Mouse (Mus musculus): ENCODE data around the gene Ankfy1.

Ankfy1 gene

GRCm38 (mm10) chr11:72795455-72796295, 105.9 kb downstream of the Ankfy1 start, which contains the start of the genes Cyb5d2 and Zzef1:
Gene Cyb5d2, minus strand, starts transcription at chr11:72796142.
Gene Zzef1, plus strand, starts transcription at chr11:72796226.
- DNase-seq = peak; percentile 94

DNA sequence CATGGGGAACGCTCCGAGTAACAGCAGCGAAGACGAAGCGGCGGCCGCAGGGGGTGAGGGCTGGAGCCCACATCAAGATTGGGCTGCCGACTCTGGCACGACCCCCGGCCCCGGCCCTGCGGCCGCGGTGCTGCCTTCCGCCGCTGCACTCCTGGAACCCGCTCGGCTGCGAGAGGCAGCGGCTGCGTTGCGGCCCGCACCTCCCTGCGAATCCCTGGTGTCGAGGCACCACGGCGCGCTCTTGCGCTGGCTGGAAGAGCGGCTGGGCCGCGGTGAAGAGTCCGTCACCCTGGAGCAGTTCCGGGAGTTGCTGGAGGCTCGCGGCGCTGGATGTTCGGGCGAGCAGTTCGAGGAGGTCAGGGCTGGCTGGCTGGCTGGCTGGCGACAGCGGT, 106.5 kb downstream of the Ankfy1 start:
- DNase-seq = no peak

GRCm38 (mm10) chr11:72796773-72797338, 107.0 kb downstream of the Ankfy1 start:
- no peak for DNase-seq

- no peak for DNase-seq
Observed at GRCm38 (mm10) chr11:72798112-72798511, 108.3 kb downstream of the Ankfy1 start.

- no peak for DNase-seq
Observed at GRCm38 (mm10) chr11:72801182-72801581, 111.4 kb downstream of the Ankfy1 start.

- DNase-seq = no peak
Observed at GRCm38 (mm10) chr11:72803038-72803437, 113.2 kb downstream of the Ankfy1 start.

GRCm38 (mm10) chr11:72804586-72804985, 114.8 kb downstream of the Ankfy1 start:
- no peak for DNase-seq

DNA sequence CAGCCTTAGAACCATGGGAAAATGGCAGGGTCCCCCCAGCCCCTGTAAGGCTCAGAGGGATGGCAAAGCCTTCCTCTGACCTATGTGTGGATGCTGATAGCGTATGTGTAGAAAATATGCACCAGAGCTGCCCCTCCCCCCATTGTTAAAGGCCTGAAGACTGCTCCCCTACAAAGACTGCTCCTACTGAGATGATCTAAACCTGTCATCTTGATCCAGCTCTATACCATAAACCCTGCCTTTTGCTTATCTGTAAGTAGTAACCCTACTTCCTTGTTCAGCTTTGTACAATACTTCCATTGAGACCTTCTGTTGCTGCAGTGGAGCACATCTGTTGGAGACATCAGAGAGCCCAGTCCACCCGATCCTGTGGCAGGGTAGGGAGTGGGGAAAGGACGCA, 115.4 kb downstream of the Ankfy1 start:
- no peak for DNase-seq

DNA sequence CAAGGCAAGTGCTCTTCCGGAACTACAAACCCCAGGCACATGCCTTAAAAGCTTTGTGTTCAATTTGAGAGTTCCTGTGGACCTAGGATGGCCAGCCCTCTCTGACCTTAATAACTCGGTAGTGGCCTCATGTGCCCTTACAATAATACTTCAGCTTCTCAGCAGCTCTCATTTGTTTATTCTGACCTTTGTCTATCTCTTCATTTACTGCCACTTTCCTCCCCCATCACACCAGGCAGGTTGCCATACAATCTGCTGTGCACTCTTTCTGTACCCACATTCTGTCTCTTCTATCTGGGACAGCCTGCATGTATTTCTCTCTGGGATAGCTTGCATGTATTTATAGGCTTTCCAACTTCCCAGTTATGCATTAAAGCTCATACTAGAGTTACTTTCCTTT, 116.8 kb downstream of the Ankfy1 start:
- no peak for DNase-seq

GRCm38 (mm10) chr11:72807992-72808391, 118.2 kb downstream of the Ankfy1 start:
- no peak for DNase-seq

- DNase-seq = no peak
Observed at GRCm38 (mm10) chr11:72813687-72814086, 123.9 kb downstream of the Ankfy1 start.

DNA sequence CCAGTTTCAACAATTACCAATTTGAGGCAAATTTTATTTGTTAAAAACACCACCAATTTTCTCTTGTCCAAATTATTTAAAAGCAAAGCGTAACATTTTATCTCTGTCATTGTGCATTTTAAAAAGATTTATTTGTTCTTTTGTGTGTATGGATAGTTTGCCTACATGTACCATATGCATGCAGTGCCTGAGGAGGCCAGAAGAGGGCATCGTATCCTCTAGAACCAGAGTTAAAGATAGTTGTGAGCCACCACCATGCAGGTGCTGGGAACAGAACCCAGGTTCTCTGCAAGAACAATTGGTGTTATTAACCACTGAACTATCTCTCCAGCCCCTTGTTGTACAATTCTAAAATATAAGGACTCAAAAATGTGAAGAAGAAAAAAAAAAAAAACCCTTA, 124.4 kb downstream of the Ankfy1 start:
- DNase-seq = no peak

DNA sequence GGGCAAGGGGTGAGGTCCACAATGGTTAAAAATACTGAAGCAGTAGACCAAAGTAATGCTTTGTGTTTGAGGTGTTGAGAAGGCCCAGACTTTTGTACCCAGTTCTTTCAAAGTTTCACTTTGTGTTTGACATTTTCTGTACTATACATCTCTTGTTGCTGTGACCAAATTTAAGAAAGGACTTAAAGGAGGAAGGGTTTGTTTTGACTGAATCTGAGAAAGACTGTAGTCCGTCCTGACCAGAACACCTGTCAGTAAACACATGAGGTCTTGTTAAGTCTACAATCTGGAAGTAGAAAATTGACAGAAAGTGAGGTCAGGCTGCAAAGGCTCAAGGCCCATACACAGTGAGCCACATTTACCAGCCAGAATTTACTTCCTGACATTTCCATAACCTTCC, 127.1 kb downstream of the Ankfy1 start:
- no peak for DNase-seq

DNA sequence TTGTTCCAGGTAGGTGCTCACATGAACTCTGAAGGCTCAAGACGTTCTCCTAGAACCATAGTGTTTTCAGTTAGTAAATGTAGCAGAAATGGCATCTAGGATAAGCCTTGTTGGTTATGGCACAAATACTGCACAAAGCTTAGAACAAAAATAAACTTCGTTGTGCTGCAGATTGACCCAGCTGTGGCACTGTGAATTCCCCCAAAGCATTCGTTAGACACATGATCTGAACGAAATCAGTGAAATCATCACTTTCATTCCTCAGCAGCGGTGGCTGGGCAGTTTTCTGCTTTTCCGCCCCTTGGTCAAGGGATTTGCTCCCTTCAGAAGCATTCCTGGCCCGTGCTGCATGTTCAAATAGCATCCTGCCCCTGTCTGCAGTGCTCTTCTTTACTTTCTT, 128.3 kb downstream of the Ankfy1 start:
- DNase-seq = no peak

- DNase-seq = no peak
Observed at GRCm38 (mm10) chr11:72821041-72821440, 131.2 kb downstream of the Ankfy1 start.

All from kidney, adult 18-20 months (tissue).